In the genomic region with DNA sequence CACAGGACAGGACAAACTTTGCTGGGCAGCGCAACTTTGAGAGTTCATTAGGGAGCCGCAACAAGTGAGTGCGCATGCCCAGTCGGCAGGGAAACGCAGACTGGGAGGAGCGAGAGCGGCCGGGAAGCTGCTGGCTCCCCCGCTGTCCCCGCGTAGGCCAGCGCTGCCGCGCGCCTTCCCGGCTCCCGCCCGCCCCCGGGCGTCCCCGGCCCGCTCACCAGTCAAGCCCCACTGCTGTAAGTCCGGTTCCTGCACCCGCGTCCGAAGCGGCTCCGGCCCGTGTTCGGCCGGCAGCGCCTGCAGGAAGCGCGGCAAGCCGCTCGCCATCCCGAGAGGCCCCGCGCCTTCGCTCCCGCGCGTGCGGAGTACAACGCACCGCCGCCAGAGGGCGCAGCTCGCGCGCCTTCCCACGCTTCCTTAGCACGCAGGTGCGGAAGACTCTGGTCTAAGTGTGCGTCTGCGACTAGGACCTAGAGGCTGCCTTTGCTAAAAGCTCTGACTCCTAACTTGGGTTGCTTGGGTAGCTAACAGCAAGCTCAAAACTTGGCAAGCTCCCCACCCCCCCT, we compare ENCODE assay signal across 8 mouse cellular contexts. TPM values are rescaled to one million over a fixed set of nuclear protein-coding genes. Genes with fewer than 3 reads are reported as not detected.
DNase-seq lines count a peak whose midpoint lies in the region; ATAC-seq and TF ChIP-seq lines count a peak whose summit lies in the region.

A gene (minus strand): TSS at position 359 of the 566 bp plus-strand sequence.

- peak within 1 kb of the TSS; percentile 71 for H3K4me2 ChIP-seq in hindbrain, postnatal 0 days (ENCODE audit: low read depth, low read length)

- H3K27me3 ChIP-seq in hindbrain, postnatal 0 days (ENCODE audit: insufficient read depth, low read length): no peaks in the 10 kb centered on the region

- peaks cover 5% of the 10 kb centered on the region; the same call in 1 of the 2 replicates for H3K4me1 ChIP-seq in hindbrain, postnatal 0 days (ENCODE audit: insufficient read depth, low read length)

- peak within 1 kb of the TSS; percentile 75 for H3K9ac ChIP-seq in hindbrain, postnatal 0 days (replicated peaks; ENCODE audit: low read length)

- intact Hi-C loops in gastrocnemius, adult 2 months (cut with DNase I): loop anchor here (2.0 kb wide), 1 partner anchor 45 kb away; no protein-coding TSS in a partner anchor
- intact Hi-C loops in left cerebral cortex, adult 2 months (cut with DNase I): loop anchor here (1.0 kb wide), 1 partner anchor 48 kb away; a partner anchor contains a TSS

- H3K36me3 ChIP-seq in hindbrain, postnatal 0 days (ENCODE audit: insufficient read depth, low read length): no peaks in the 10 kb centered on the region
- H3K36me3 ChIP-seq in macrophage (ENCODE audit: inconsistent target): no peaks in the 10 kb centered on the region

- no peaks in the 10 kb centered on the region; the same call in 1 of the 2 replicates for H3K79me2 ChIP-seq in macrophage (ENCODE audit: inconsistent target)

- TF ChIP-seq CTCF in gastrocnemius, adult 2 months (IDR thresholded peaks at IDR 0.05): peak; percentile 100
- peak; percentile 85 for TF ChIP-seq CTCF in hindbrain, postnatal 0 days (IDR thresholded peaks at IDR 0.05; ENCODE audit: low read depth)
- TF ChIP-seq CTCF in left cerebral cortex, adult 2 months (IDR thresholded peaks at IDR 0.05): peak; percentile 98

- H3K4me3 ChIP-seq in gastrocnemius, adult 2 months: peak within 1 kb of the TSS; percentile 91
- H3K4me3 ChIP-seq in hindbrain, postnatal 0 days (ENCODE audit: low read length): peak within 1 kb of the TSS; percentile 84
- H3K4me3 ChIP-seq in left cerebral cortex, adult 2 months: peak within 1 kb of the TSS; percentile 98
- H3K4me3 ChIP-seq in macrophage (ENCODE audit: inconsistent target): peak within 1 kb of the TSS; percentile 70

- peak; percentile 95 for DNase-seq in gastrocnemius, adult 2 months
- peak; percentile 95 for DNase-seq in hindbrain, postnatal 0 days (ENCODE audit: low spot score)
- DNase-seq in left cerebral cortex, adult 2 months (ENCODE audit: extremely low spot score in 1 of 2, low spot score in 2 of 2): peak; percentile 89 to 96
- DNase-seq in retina, postnatal 7 days (ENCODE audit: low read depth, low spot score): peak; percentile 84
- DNase-seq in urinary bladder, adult 18-20 months (ENCODE audit: low spot score in 2 of 2): peak; percentile 85 to 92

- under 1% methylated on average over 56 of the region's 56 CpGs for WGBS in hindbrain, postnatal 0 days
- under 1% methylated on average over 56 of the region's 56 CpGs for WGBS in macrophage (ENCODE audit: missing documents)

- H3K27ac ChIP-seq in gastrocnemius, adult 2 months: peak within 1 kb of the TSS; percentile 96
- H3K27ac ChIP-seq in hindbrain, postnatal 0 days: peak within 1 kb of the TSS; percentile 86
- peak within 1 kb of the TSS; percentile 95 for H3K27ac ChIP-seq in left cerebral cortex, adult 2 months
- peak within 1 kb of the TSS; percentile 39 for H3K27ac ChIP-seq in macrophage

- no peaks in the 10 kb centered on the region for H3K9me3 ChIP-seq in hindbrain, postnatal 0 days (ENCODE audit: low read length)

- peak; percentile 88 for ATAC-seq in activated CD4-positive, CD25-positive, alpha-beta regulatory T cell, adult 4 months
- ATAC-seq in common myeloid progenitor, adult 5-6 weeks (replicated peaks; ENCODE audit: low read depth, poor library complexity, severe bottlenecking): peak; percentile 91
- ATAC-seq in hindbrain, postnatal 0 days: peak; percentile 95

RNA-seq across cellular contexts. Expression of the gene that starts here (rescaled TPM):
- polyA plus RNA-seq in activated CD4-positive, CD25-positive, alpha-beta regulatory T cell, adult 4 months (2017; shearing (Covaris generic)): 10 to 100 TPM; 21.8 TPM
- total RNA-seq in common myeloid progenitor, adult 5-6 weeks (2017): 51.2 and 71.0 TPM in 2 replicates
- total RNA-seq in gastrocnemius, adult 2 months (2021): 10 to 100 TPM; 10.6 to 11.5 TPM
- total RNA-seq in hindbrain, postnatal 0 days (2014; rRNA removed): 5.7 and 7.7 TPM in 2 replicates
- 8.7 and 8.9 TPM in 2 replicates for polyA plus RNA-seq in hindbrain, postnatal 0 days (2015; fragmentation: Nextera tagmentation; extraction: Ambion mirVana)
- total RNA-seq in left cerebral cortex, adult 2 months (2021): 10 to 100 TPM in 1 of 2 experiments, 1 to 10 TPM in 1; 9.6 to 10.6 TPM
- total RNA-seq in macrophage (2018; cell fraction: chromatin; rRNA removed): 10 to 100 TPM in 17 of 26 experiments, 1 to 10 TPM in 9; 2.8 to 29.5 (median 17.9) TPM
- 1 to 10 TPM; 5.3 to 8.4 (median 6.8) TPM for total RNA-seq in macrophage (2018; cell fraction: cytosol; rRNA removed)
- total RNA-seq in macrophage (2018; cell fraction: nucleus; rRNA removed): 10 to 100 TPM in 11 of 26 experiments, 1 to 10 TPM in 15; 2.4 to 17.4 (median 9.0) TPM
- polyA plus RNA-seq in macrophage (2018): 6.1 to 8.4 TPM (median 7.8 TPM) in 3 replicates

Comparison
In these comparisons a context has a peak if more than half of its experiments do, and no peak if none do; other contexts are left out.
1. Peak in every context shown above with its lines: DNase-seq, ATAC-seq, H3K4me3 ChIP-seq and H3K27ac ChIP-seq.
2. H3K27ac ChIP-seq: peak in every context shown above with its lines; median percentile 96 in gastrocnemius, adult 2 months; 95 in left cerebral cortex, adult 2 months; 86 in hindbrain, postnatal 0 days; 39 in macrophage.